Mouse (Mus musculus) bone marrow macrophage, adult 2 months (primary cell): ENCODE measurements around the gene Abcg8.

Source experiments
- CTCF ChIP-seq: IDR thresholded peaks from 2 replicates; pipeline ENCODE4 v1.5.1; 2012; ENCODE audit warnings: low read depth, mild to moderate bottlenecking, low read length, moderate library complexity
- POLR2A ChIP-seq: IDR thresholded peaks from 2 replicates; pipeline ENCODE4 v1.6.1; 2012; ENCODE audit warnings: mild to moderate bottlenecking, low read depth, low read length, borderline replicate concordance

- TF ChIP-seq POLR2A = no peak
- no peak for TF ChIP-seq CTCF
Observed at GRCm38 (mm10) chr17:84657782-84658181, 18.3 kb upstream of the Abcg8 start.
